Mouse (Mus musculus): ENCODE measurements around the gene Zfp536. TPM values are rescaled to one million over a fixed set of nuclear protein-coding genes. Genes with fewer than 3 reads are reported as not detected.

The Zfp536 gene
- total and polyA plus RNA-seq, 3 experiments: not detected

- H3K9ac ChIP-seq (ENCODE audit: insufficient read depth, low read depth): no peak overlapping the region
- H3K4me1 ChIP-seq (ENCODE audit: control insufficient read depth in 1 of 2, insufficient read depth in 2 of 2): no peaks in the 10 kb centered on the region
- DNase-seq (ENCODE audit: extremely low read depth): no peak
- H3K79me2 ChIP-seq (replicated peaks; ENCODE audit: control insufficient read depth, extremely low read depth, insufficient read depth, poor library complexity, severe bottlenecking): no peaks in the 10 kb centered on the region
- H3K4me3 ChIP-seq (replicated peaks in 1 of 3; ENCODE audit: low read depth in 2 of 3, low read length in 2 of 3, poor library complexity in 1 of 3): no peak overlapping the region
- no peaks in the 10 kb centered on the region for H3K27me3 ChIP-seq (replicated peaks)
- TF ChIP-seq NELFE (IDR thresholded peaks at IDR 0.05; ENCODE audit: low read depth, low read length) (no peak), E2F4 (IDR thresholded peaks at IDR 0.05; ENCODE audit: insufficient replicate concordance, low read depth, low read length) (no peak), IRF4 (IDR thresholded peaks at IDR 0.05; ENCODE audit: low read depth, low read length) (no peak), BHLHE40 (IDR thresholded peaks at IDR 0.05; ENCODE audit: low read depth, low read length) (no peak), CHD1 (IDR thresholded peaks at IDR 0.05; ENCODE audit: low read depth, low read length) (no peak), NRF1 (IDR thresholded peaks at IDR 0.05; ENCODE audit: low read depth, low read length) (no peak), MEF2A (IDR thresholded peaks at IDR 0.05; ENCODE audit: borderline replicate concordance, low read depth, low read length) (no peak)
- no peak overlapping the region for H3K4me2 ChIP-seq (ENCODE audit: insufficient read depth, low read depth, poor library complexity, severe bottlenecking)
- in situ Hi-C loops (cut with MboI; ENCODE audit: low pct_ligation_motif_present, low pct_unique_long_range_greater_than_20kb, low sequenced_read_pairs): no loop called here
- no peak overlapping the region for H3K27ac ChIP-seq (ENCODE audit: insufficient read depth, low read depth)
- peaks cover 77% of the 10 kb centered on the region for H3K9me3 ChIP-seq (replicated peaks; ENCODE audit: low read length)
- dilution Hi-C loops (cut with MboI; ENCODE audit: extremely low pct_ligation_motif_present, extremely low pct_unique_long_range_greater_than_20kb, low sequenced_read_pairs): no loop called here
- no peaks in the 10 kb centered on the region for H3K36me3 ChIP-seq (replicated peaks in 1 of 2; ENCODE audit: control insufficient read depth in 1 of 2, insufficient read depth in 1 of 2, low read length in 1 of 2)
Measured at GRCm38 (mm10) chr7:37746133-37746761, 27.2 kb downstream of the Zfp536 start.

- Histone ChIP-seq H3K4me2 (ENCODE audit: insufficient read depth, low read depth, poor library complexity, severe bottlenecking) (no peak overlapping the region), H3K79me2 (replicated peaks; ENCODE audit: control insufficient read depth, extremely low read depth, insufficient read depth, poor library complexity, severe bottlenecking) (no peaks in the 10 kb centered on the region), H3K4me1 (ENCODE audit: control insufficient read depth in 1 of 2, insufficient read depth in 2 of 2) (no peaks in the 10 kb centered on the region), H3K27me3 (replicated peaks) (no peaks in the 10 kb centered on the region), H3K9me3 (replicated peaks; ENCODE audit: low read length) (peaks cover 76% of the 10 kb centered on the region), H3K9ac (ENCODE audit: insufficient read depth, low read depth) (no peak overlapping the region), H3K27ac (ENCODE audit: insufficient read depth, low read depth) (no peak overlapping the region), H3K4me3 (replicated peaks in 1 of 3; ENCODE audit: low read depth in 2 of 3, low read length in 2 of 3, poor library complexity in 1 of 3) (no peak overlapping the region), H3K36me3 (replicated peaks in 1 of 2; ENCODE audit: control insufficient read depth in 1 of 2, insufficient read depth in 1 of 2, low read length in 1 of 2) (no peaks in the 10 kb centered on the region)
- in situ Hi-C loops (cut with MboI; ENCODE audit: low pct_ligation_motif_present, low pct_unique_long_range_greater_than_20kb, low sequenced_read_pairs): no loop called here
- no peak for DNase-seq (ENCODE audit: extremely low read depth)
- dilution Hi-C loops (cut with MboI; ENCODE audit: extremely low pct_ligation_motif_present, extremely low pct_unique_long_range_greater_than_20kb, low sequenced_read_pairs): no loop called here
- no peak for TF ChIP-seq ZMIZ1 (IDR thresholded peaks at IDR 0.05; ENCODE audit: low read depth, low read length)
- no peak for TF ChIP-seq USF2 (conservative IDR thresholded peaks at IDR 0.05; ENCODE audit: low read depth, low read length)
- no peak for TF ChIP-seq MXI1 (IDR thresholded peaks at IDR 0.05; ENCODE audit: low read depth, low read length)
- TF ChIP-seq CHD1 (IDR thresholded peaks at IDR 0.05; ENCODE audit: low read depth, low read length): no peak
- no peak for TF ChIP-seq E2F4 (IDR thresholded peaks at IDR 0.05; ENCODE audit: insufficient replicate concordance, low read depth, low read length)
- no peak for TF ChIP-seq IRF4 (IDR thresholded peaks at IDR 0.05; ENCODE audit: low read depth, low read length)
- no peak for TF ChIP-seq MAX (IDR thresholded peaks at IDR 0.05; ENCODE audit: low read length)
- no peak for TF ChIP-seq NRF1 (IDR thresholded peaks at IDR 0.05; ENCODE audit: low read depth, low read length)
- TF ChIP-seq SIN3A (IDR thresholded peaks at IDR 0.05; ENCODE audit: low read length): no peak
Measured at GRCm38 (mm10) chr7:37743350-37743749, 30.1 kb downstream of the Zfp536 start.

GRCm38 (mm10) chr7:37737191-37737590 lies 36.2 kb downstream of the Zfp536 start:
- H3K4me1 ChIP-seq (ENCODE audit: control insufficient read depth in 1 of 2, insufficient read depth in 2 of 2): no peaks in the 10 kb centered on the region
- TF ChIP-seq POLR2A (IDR thresholded peaks at IDR 0.05; ENCODE audit: low read depth, low read length) (no peak), BHLHE40 (IDR thresholded peaks at IDR 0.05; ENCODE audit: low read depth, low read length) (no peak), MAFK (IDR thresholded peaks at IDR 0.05; ENCODE audit: insufficient replicate concordance, low read length) (no peak), KAT2A (IDR thresholded peaks at IDR 0.05; ENCODE audit: insufficient replicate concordance, low read length) (no peak), CTCF (conservative IDR thresholded peaks at IDR 0.05 in 1 of 2, IDR thresholded peaks at IDR 0.05 in 1 of 2; ENCODE audit: low read depth in 2 of 2, low read length in 2 of 2) (no peak), GABPA (IDR thresholded peaks at IDR 0.05; ENCODE audit: insufficient replicate concordance, low read depth, low read length) (no peak), MAX (IDR thresholded peaks at IDR 0.05; ENCODE audit: low read length) (no peak), MXI1 (IDR thresholded peaks at IDR 0.05; ENCODE audit: low read depth, low read length) (no peak), JUND (conservative IDR thresholded peaks at IDR 0.05; ENCODE audit: low read depth, low read length) (no peak), E2F4 (IDR thresholded peaks at IDR 0.05; ENCODE audit: insufficient replicate concordance, low read depth, low read length) (no peak), ETS1 (conservative IDR thresholded peaks at IDR 0.05; ENCODE audit: low read depth, low read length) (no peak), RCOR1 (conservative IDR thresholded peaks at IDR 0.05; ENCODE audit: low read depth, low read length) (no peak)
- dilution Hi-C loops (cut with MboI; ENCODE audit: extremely low pct_ligation_motif_present, extremely low pct_unique_long_range_greater_than_20kb, low sequenced_read_pairs): no loop called here

More at GRCm38 (mm10) chr7:37737191-37737590, 36.2 kb downstream of the Zfp536 start:
- H3K4me2 ChIP-seq (ENCODE audit: insufficient read depth, low read depth, poor library complexity, severe bottlenecking): no peak overlapping the region
- no peaks in the 10 kb centered on the region for H3K36me3 ChIP-seq (replicated peaks in 1 of 2; ENCODE audit: control insufficient read depth in 1 of 2, insufficient read depth in 1 of 2, low read length in 1 of 2)
- H3K79me2 ChIP-seq (replicated peaks; ENCODE audit: control insufficient read depth, extremely low read depth, insufficient read depth, poor library complexity, severe bottlenecking): no peaks in the 10 kb centered on the region
- DNase-seq (ENCODE audit: extremely low read depth): no peak
- no peaks in the 10 kb centered on the region for H3K27me3 ChIP-seq (replicated peaks)
- in situ Hi-C loops (cut with MboI; ENCODE audit: low pct_ligation_motif_present, low pct_unique_long_range_greater_than_20kb, low sequenced_read_pairs): no loop called here
- H3K27ac ChIP-seq (ENCODE audit: insufficient read depth, low read depth): no peak overlapping the region
- H3K9ac ChIP-seq (ENCODE audit: insufficient read depth, low read depth): no peak overlapping the region
- peaks cover 71% of the 10 kb centered on the region for H3K9me3 ChIP-seq (replicated peaks; ENCODE audit: low read length)
- H3K4me3 ChIP-seq (replicated peaks in 1 of 3; ENCODE audit: low read depth in 2 of 3, low read length in 2 of 3, poor library complexity in 1 of 3): no peak overlapping the region

Data from CH12.LX (cell line).